Mouse (Mus musculus) intestine, embryonic 16.5 days (tissue): ENCODE data around the gene Cacna1e. TPM values are rescaled to one million over a fixed set of nuclear protein-coding genes. Genes with fewer than 3 reads are reported as not detected.

Experiments
- ATAC-seq: fragments of 200-750 bp; cut with Nextera tagmentation; 2 replicates; pipeline ENCODE4 v1.8.0; 2017; ENCODE audit warnings: moderate TSS enrichment, moderate library complexity
- H3K27ac ChIP-seq: fragments of 300-500 bp; sonication (generic); 2 replicates; pipeline ENCODE4 v1.5.1; 2014; ENCODE audit warnings: mild to moderate bottlenecking, low read length
- H3K27me3 ChIP-seq: fragments of 300-500 bp; sonication (generic); replicated peaks from 2 replicates; pipeline ENCODE4 v1.6.1; 2014; ENCODE audit warnings: low read length, control low read depth, mixed read lengths; ENCODE audit not compliant: control insufficient read depth, insufficient read depth
- H3K36me3 ChIP-seq: fragments of 300-500 bp; sonication (generic); 2 replicates; pipeline ENCODE4 v1.6.1; 2014; ENCODE audit warnings: low read length, control low read depth; ENCODE audit not compliant: control insufficient read depth, insufficient read depth
- H3K4me1 ChIP-seq: fragments of 300-500 bp; sonication (generic); 2 replicates; pipeline ENCODE4 v1.6.1; 2014; ENCODE audit warnings: low read length, control low read depth, mixed read lengths; ENCODE audit not compliant: control insufficient read depth, insufficient read depth
- H3K4me2 ChIP-seq: fragments of 300-500 bp; sonication (generic); 2 replicates; pipeline ENCODE4 v1.6.1; 2014; ENCODE audit warnings: low read depth, low read length, control low read depth
- H3K4me3 ChIP-seq: fragments of 300-500 bp; sonication (generic); 2 replicates; pipeline ENCODE4 v1.5.1; 2014; ENCODE audit warnings: mild to moderate bottlenecking, low read length
- H3K9ac ChIP-seq: fragments of 300-500 bp; sonication (generic); 2 replicates; pipeline ENCODE4 v1.6.1; 2014; ENCODE audit warnings: low read depth, low read length
- H3K9me3 ChIP-seq: fragments of 300-500 bp; sonication (generic); 2 replicates; pipeline ENCODE4 v1.6.1; 2016; ENCODE audit warnings: low read length, control low read depth; ENCODE audit not compliant: control insufficient read depth
- WGBS: fragments of 180-500 bp; shearing (Covaris S2); extraction: QIAGEN DNeasy Blood & Tissue Kit; methylation state at CpG from one replicate; pipeline ENCODE4 v1.1.7; 2014; 5-methylcytosine and 5-hydroxymethylcytosine counted together
- polyA plus RNA-seq: library from polyadenylated mRNA; unstranded; fragments of >200 nt; fragmentation: Nextera tagmentation; extraction: Ambion mirVana; gene quantifications from 2 replicates; pipeline ENCODE4 v1.2.1, GENCODE M21; 2015

The Cacna1e gene
- polyA plus RNA-seq, 1 experiment from 2014 or later: 1.3 TPM

DNA sequence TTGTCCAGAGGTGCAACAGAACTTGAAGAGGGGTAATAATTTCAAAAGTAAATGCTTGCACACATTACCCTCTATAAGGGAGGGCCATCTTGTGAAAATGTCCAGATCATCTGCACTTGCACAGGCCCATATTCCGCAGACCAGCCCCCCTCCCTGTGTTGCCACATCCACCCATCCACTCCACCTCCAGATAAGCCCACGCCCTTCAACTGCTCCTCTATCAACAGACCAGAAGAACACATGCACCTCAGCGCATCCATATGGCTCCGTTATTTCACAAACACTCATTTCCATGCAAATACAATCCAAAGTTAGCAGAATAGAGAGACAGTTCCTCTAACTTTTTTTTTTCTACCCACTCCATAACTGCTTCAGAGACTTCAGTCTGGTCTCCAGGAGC lies 171.6 kb downstream of the Cacna1e start:
- no peak for ATAC-seq
- H3K4me1 ChIP-seq: no peaks in the 10 kb centered on the region
- H3K27me3 ChIP-seq: no peaks in the 10 kb centered on the region
- no peak overlapping the region for H3K4me2 ChIP-seq
- no peak overlapping the region for H3K4me3 ChIP-seq
- no peak overlapping the region for H3K9ac ChIP-seq
- no peaks in the 10 kb centered on the region for H3K9me3 ChIP-seq
- H3K36me3 ChIP-seq: no peaks in the 10 kb centered on the region
- 85% methylated on average over 4 of the region's 4 CpGs for WGBS
- no peak overlapping the region for H3K27ac ChIP-seq

DNA sequence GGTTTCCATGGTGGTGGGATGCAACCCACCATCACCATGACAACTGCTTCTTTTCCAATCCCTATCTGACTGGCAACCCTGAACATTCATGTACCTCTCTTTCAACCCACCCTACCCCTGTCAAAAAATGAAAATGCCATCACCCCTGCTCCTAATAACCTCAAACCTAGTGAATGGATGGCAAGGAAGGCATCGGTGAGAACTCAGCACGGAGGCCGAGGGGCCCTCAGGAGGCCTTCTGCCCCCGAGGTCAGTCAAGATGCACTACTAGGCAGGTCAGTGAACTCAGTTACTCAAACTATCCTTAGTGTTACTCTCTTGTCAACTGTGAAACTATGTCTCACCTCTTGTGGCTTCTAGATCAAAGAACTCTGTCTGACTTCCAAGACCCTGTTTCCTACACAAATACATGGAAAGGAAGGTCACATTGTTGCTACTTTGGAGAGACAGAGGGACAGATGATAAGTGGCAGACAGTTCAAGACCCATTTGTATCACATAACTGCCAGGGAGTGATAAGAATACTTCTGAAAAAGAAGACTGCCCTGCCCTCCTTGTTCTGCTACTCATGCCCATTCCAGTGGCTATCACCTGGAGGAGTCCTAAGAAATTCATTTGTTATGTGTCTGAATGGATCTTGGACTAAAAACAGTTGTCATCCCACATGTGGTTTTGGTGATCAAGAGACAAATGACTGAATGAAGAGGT lies 176.6 kb downstream of the Cacna1e start:
- no peak overlapping the region for H3K27ac ChIP-seq
- H3K9ac ChIP-seq: no peak overlapping the region
- 87% methylated on average over 4 of the region's 4 CpGs for WGBS
- H3K36me3 ChIP-seq: no peaks in the 10 kb centered on the region
- H3K4me3 ChIP-seq: no peak overlapping the region
- H3K27me3 ChIP-seq: no peaks in the 10 kb centered on the region
- H3K4me1 ChIP-seq: no peaks in the 10 kb centered on the region
- ATAC-seq: no peak
- H3K4me2 ChIP-seq: no peak overlapping the region
- H3K9me3 ChIP-seq: no peaks in the 10 kb centered on the region

GRCm38 (mm10) chr1:154706974-154707373 lies 177.3 kb downstream of the Cacna1e start:
- no peak overlapping the region for H3K4me2 ChIP-seq
- no peaks in the 10 kb centered on the region for H3K36me3 ChIP-seq
- no peak overlapping the region for H3K4me3 ChIP-seq
- WGBS: 74% methylated on average over 8 of the region's 8 CpGs
- no peaks in the 10 kb centered on the region for H3K27me3 ChIP-seq
- H3K9ac ChIP-seq: no peak overlapping the region
- H3K27ac ChIP-seq: no peak overlapping the region
- ATAC-seq: no peak
- H3K9me3 ChIP-seq: no peaks in the 10 kb centered on the region
- H3K4me1 ChIP-seq: no peaks in the 10 kb centered on the region

- H3K27me3 ChIP-seq: no peaks in the 10 kb centered on the region
- H3K4me3 ChIP-seq: no peak overlapping the region
- no peak overlapping the region for H3K9ac ChIP-seq
- WGBS: 46% methylated on average over 7 of the region's 7 CpGs
- H3K9me3 ChIP-seq: no peaks in the 10 kb centered on the region
- no peak for ATAC-seq
- H3K4me2 ChIP-seq: no peak overlapping the region
- H3K36me3 ChIP-seq: no peaks in the 10 kb centered on the region
- H3K27ac ChIP-seq: no peak overlapping the region
- H3K4me1 ChIP-seq: no peaks in the 10 kb centered on the region
Observed at GRCm38 (mm10) chr1:154705882-154706565, 178.3 kb downstream of the Cacna1e start.

- peak; percentile 46; the same call in 1 of the 2 replicates for ATAC-seq
- WGBS: 47% methylated on average over 11 of the region's 11 CpGs
- H3K4me1 ChIP-seq: no peaks in the 10 kb centered on the region
Observed at GRCm38 (mm10) chr1:154704558-154705185, 179.6 kb downstream of the Cacna1e start.

DNA sequence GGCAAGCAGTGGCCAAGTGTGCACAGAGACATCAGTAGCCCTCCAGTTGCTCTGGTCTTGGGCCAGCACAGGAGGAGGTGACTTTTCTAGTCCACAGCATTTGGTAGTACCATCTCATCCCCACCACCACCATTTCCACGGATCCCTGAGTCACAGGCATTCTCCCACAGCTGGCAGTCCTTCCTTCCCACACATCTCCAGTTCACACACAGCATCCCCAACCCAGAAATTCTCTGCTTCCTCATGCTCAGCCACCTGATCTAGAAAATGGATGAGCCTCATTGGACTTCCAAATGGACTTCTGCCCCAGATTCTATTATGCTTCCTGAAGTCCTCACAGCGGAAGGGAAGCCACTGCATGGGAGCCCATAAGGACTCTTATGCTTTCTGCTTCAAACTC lies 181.7 kb downstream of the Cacna1e start:
- no peak overlapping the region for H3K4me2 ChIP-seq
- WGBS: 78% methylated on average over 2 of the region's 2 CpGs
- no peak for ATAC-seq

More at GRCm38 (mm10) chr1:154704558-154705185, 179.6 kb downstream of the Cacna1e start:
- Histone ChIP-seq H3K4me2 (no peak overlapping the region), H3K9me3 (no peaks in the 10 kb centered on the region), H3K36me3 (no peaks in the 10 kb centered on the region), H3K9ac (no peak overlapping the region), H3K27me3 (no peaks in the 10 kb centered on the region), H3K27ac (no peak overlapping the region), H3K4me3 (no peak overlapping the region)

DNA sequence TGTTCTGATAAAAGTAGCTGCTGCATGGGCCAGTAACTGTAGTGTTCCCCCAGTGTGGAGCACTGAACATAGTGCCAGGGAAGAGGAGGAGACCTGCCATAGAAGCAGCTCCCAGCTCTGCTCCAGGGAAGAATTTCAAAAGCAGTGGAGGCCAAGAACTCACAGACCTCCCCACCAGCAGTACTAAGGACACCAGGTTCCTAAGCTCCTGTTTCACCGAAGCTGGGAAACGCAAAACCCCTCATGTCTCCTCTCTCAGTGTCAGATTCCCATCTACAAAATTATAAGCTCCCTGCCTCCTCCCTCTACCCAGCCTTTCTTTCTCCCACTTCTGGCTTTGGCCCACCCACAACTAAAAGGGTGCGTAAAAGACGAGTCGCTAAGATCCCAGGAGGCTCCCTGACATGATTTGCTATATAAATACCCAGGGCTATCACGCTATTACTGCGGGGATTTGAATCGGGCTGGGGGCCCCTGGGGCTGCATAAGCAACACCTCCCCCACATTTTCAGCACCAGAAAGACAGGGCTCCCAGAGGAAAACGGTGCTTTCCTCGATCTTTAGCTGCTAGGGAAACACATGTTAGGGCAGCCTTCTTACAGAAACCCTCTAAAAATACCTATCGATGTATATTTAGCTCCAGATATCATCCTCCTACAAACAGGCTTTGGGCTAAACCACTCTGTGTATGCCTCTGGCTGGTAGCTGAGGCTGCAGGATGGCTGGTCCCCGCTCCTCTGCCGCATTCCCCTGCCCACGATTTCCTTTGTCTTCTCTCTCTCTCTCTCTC lies 195.2 kb downstream of the Cacna1e start:
- Histone ChIP-seq H3K9me3 (no peaks in the 10 kb centered on the region), H3K4me3 (no peak overlapping the region), H3K36me3 (no peaks in the 10 kb centered on the region), H3K4me2 (no peak overlapping the region; the same call in 1 of the 2 replicates), H3K9ac (no peak overlapping the region), H3K4me1 (no peaks in the 10 kb centered on the region), H3K27ac (no peak overlapping the region), H3K27me3 (no peaks in the 10 kb centered on the region)
- no peak for ATAC-seq
- 37% methylated on average over 14 of the region's 14 CpGs for WGBS

More for the DNA sequence above, 181.7 kb downstream of the Cacna1e start:
- Histone ChIP-seq H3K9ac (no peak overlapping the region), H3K27ac (no peak overlapping the region), H3K9me3 (no peaks in the 10 kb centered on the region), H3K27me3 (no peaks in the 10 kb centered on the region), H3K4me3 (no peak overlapping the region), H3K36me3 (no peaks in the 10 kb centered on the region), H3K4me1 (no peaks in the 10 kb centered on the region)

- Histone ChIP-seq H3K9ac (no peak overlapping the region), H3K4me1 (no peaks in the 10 kb centered on the region), H3K36me3 (no peaks in the 10 kb centered on the region), H3K4me3 (no peak overlapping the region), H3K4me2 (no peak overlapping the region), H3K9me3 (no peaks in the 10 kb centered on the region), H3K27me3 (no peaks in the 10 kb centered on the region), H3K27ac (no peak overlapping the region)
- WGBS: 81% methylated on average over 6 of the region's 6 CpGs
- no peak for ATAC-seq
Observed at GRCm38 (mm10) chr1:154686861-154687260, 197.4 kb downstream of the Cacna1e start.
